Mouse (Mus musculus) c-Kit-positive CD71-negative TER-119-negative erythroid progenitor cells, embryonic 14.5 days (primary cell): ENCODE measurements at regions not wholly inside any gene's neighbourhood (a gene's known extent, or its start where the extent isn't known, plus 50 kb on each side); places are given as distances from the start of the nearest gene placed in this dataset.
"Not testable (repeated sequence)": the region's sequence is repeated elsewhere in the genome, so short reads cannot be mapped to it uniquely, and the experiment has no call there.

Experiments
- DNase-seq: peaks from one replicate; pipeline ENCODE4 v3.0.0-alpha.2; 2013; ENCODE audit warnings: low read depth

DNA sequence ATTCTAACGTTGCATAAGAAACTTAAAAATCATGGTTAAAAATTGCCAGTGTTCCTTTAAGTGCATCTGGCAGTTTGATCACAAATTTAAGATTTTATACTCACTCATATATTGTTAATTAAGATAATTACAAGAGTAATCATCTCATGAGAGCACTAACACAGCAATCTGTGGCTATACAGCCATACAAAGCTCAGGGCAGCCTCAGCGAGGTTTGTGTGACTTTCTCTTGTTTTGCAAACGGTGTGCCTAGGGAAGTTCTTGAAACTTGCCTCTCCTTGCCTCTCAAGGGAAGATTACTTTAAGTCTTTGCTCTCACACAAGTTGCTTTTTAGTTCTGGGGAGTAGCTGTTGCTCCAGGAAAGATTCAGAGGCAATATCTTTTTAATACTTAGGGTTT, 58.1 kb upstream of the Slc1a4 start:
- no peak for DNase-seq

DNA sequence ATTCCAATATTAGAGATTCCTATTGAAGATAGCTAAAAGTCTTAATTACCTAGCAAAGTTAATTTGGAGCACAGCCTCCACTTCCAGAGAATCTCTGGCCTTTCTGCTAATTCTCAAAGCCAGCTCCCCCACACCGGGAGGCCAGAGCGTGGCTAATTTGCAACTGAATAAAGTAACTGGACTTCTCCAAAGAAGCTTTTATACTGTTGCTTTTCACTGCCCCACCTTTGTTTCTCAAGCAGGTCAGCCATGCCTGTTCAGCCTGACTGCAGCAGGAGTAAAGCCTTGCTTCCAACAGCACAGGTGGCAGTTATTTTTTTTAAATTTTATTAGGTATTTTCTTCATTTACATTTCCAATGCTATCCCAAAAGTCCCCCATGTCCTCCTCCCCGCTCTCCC, 60.8 kb upstream of the Slc1a4 start:
- not testable (repeated sequence) for DNase-seq

DNA sequence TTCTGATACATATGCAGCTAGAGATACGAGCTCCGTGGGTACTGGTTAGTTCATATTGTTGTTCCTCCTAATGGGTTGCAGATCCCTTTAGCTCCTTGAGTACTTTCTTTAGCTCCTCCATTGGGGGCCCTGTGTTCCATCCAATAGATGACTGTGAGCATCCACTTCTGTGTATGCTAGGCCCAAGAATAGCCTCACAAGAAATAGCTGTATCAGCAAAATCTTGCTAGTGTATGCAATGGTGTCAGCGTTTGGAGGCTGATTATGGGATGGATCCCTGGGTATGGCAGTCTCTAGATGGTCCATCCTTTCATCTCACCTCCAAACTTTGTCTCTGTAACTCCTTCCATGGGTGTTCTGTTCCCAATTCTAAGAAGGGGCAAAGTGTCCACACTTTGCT, 61.3 kb upstream of the Slc1a4 start:
- DNase-seq = not testable (repeated sequence)

DNA sequence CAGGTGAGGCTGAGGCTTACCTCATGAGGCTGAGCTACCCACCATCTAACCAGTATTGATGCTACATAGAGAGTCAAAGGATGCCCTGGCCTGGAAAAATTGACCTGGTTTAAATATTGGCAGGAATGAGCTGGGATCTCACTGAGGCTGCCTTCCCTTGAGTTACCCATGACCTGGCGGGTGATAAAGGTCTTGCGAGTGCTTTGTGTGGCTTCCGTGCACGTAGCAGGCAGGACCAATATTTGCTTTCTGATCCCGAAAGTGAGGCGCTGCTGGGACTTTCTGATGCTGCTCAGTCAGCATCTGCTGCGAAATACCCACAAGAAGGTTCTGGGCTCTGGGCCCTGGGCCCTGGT, 63.3 kb upstream of the Slc1a4 start:
- no peak for DNase-seq

DNA sequence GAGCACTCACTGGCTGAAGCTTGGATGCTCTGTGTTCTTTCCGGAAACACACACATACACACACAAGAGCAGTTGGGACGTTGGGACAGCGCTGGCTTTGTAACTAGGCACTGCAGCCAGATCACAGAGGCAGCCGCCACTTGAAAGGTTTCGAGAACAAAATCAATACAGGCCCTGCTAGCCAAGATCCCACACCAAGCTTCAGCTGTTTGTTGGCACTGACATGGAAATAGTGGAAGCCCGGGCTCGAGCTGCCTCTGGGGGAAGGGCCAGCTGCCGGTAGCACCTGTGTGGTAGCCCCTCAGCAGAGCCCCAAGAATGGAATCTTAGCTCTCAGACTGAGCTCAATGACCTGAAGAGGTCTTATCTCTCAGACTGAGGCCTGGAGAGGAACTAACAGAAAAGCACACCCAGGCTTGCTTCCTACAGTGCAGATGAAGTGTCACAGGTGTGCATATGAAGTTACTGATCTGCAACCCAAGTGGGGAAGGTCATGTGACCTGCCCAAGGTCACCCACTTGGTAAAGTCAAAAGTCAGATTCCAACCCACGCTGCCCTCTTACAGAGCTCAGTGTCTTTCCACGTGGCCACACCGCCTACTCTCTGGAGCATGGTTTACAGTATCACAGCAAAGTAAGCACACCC, 63.8 kb upstream of the Slc1a4 start:
- DNase-seq = no peak

DNA sequence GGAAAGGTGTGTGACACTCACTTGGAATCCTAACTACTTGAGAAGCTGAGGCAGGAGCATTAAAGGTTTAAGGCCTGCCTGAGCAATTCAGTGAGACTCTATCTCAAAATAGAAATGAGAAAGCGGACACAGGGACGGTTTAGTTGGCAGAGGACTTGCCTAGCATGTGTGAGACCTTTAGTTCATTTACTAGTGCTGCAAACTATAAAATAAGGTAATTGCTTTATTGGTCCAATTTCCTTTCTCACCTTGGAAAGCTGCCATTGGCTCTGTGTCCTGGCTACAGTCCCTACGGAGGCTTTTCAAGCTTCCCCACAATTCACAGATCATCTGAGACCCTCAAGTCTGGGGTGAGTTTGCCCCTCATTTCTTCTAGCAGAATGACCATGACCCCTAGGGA, 64.4 kb upstream of the Slc1a4 start:
- DNase-seq = no peak

DNA sequence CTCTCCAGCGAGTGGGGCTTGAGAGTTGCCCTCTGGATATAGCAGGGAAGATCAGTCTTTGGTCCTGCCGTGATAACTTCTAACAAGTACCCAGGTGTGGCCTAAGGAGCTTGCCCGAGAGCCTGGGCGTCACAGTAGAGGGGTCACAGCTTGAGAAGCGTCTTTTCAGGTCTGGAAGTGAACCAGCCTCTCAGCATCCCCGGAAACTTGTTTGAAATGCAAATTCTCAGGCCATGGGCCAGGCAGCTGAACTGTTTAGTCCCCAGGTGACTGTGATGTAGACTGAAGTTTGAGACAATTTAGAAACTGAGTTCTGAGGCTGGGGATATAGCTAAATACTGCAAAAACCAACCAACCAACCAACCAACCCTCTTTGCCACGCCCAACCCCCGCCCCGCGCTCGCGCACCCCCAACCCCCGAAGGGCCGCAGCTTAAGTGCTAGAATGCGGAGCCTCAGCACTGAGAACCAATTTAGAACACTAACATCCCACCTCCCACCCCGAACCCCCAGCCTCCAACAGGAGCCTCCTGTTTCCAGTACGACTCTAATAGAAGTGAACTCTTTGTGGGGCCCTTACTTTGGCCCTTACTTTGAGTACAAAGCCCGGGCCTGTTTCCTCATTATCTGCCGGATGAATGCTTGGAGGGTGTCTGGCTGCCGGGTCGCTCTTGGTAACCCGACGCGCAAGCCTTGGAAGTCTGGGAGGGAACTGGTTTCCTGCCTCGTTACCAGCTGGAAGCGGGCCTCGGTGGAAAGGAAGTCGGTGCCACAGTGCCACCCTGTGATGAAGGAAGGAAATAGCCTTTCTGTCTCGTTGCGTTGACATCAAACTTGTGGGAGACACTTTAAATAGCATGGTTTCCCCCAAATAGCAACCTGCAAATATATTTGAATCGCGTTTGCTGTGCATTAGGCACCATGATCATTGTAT, 68.1 kb upstream of the Slc1a4 start:
- DNase-seq = peak; percentile 53

DNA sequence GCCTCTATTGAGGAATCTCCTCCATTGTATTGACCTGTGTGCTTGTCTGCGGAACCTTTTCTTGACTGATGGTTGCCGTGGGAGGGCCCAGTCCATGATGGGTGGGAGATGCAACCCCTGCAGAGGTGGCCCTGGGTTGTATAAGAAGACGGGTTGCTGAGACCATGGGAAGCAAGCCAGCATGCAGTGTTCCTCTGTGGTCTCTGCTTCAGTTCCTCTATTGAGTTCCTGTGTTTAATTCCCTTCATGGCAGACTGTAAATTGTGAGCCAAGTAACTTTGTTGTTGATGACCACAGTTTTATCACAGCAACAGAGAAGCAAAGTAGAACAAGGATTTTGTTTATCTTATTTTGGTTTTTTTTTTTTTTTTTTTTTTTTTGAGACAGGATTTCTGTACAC, 70.9 kb upstream of the Slc1a4 start:
- no peak for DNase-seq

DNA sequence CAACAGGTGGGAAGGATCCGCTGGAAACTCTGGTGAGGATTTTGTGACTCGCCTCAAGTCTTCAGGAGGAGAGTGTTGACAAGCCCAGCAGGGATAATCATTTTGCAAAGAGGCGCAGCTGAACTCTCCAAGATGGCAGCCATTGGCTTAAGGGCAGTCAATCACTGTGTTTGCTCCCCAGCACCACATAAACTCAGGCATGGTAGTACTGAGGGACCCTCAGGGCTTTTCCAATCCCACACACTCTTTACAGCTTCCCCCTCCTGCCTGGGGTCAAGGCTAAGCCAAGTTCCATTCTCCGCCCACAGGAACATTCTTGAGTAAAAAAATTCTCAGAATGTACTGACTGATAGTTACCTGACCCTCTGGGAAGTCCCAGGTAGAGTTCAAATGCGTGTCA, 72.0 kb upstream of the Slc1a4 start:
- DNase-seq = no peak

DNA sequence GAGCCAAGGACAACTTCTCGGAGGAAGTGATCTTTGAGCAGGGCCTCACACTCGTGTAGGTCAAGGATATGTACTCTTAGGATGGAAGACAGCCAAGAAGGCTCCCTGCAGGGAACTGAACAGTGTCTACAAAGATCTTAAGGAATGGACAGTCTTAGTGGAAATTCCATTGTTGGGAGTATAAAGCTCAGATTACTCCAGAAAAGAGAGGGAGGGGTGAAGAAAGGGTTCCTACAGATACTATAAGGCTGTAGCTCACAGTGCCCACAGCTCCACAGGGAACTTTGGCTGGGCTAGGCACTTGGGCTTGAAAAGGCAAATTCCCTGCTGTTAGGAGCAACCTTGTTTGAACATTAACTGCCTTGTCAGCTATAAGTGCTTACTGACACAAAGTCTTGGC, 85.6 kb upstream of the Slc1a4 start:
- DNase-seq = no peak

DNA sequence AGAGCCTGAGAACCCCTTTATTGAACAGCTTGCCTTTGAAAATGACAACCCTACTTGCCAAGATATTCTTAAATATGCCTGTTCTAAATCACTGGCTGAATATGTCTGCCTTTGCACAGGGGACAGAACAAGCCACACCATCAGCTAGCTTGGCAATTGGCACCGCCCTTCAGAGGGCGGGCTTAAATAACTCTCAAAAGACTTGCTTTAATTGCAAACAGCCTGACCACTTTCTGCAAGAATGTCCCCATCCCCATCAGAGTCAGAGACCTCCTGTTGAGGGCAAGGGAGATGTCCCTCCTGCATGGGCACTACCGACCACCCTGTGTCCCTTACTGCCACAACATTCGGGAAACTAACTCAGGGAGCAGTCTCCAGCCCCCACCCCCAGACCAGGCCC, 88.4 kb upstream of the Slc1a4 start:
- no peak for DNase-seq

DNA sequence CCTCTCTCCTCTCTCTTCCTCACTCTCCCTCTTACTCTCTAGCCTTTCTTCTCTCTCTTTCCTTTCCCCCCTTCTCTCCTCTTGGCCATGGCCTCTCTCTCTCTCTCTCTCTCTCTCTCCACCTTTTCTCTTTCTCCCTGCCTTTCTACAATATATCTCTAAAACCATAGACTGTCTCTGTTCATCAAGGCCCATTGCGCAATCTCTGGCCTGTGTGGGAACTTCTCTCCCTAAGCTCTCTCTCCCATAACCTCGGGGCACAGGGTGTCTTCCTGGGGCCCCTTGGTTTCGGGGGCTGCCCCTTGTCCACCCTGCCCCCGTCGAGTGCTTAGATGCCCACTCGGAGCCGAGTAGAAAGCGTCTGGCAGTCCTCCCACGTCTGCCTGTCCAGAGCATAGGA, 103.5 kb upstream of the Slc1a4 start:
- no peak for DNase-seq

DNA sequence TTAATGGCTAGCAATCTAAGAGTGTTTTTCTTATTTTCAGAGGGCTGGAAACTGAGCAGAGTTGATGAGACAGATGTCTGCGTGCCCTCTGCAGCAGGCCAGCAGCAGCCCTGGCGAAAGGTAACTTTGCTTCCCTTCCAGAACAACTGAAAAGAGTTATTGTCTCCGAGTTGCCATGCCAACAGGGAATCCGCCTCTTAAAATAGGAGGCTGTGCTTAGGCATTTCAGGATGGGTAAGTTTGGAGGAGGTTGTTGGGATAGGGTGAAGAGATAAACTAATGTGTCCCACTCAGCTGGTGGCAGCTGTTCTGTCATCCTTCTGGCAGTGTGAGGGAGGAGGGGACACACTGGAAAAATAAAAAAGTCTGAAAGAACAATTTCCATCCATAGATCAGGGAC, 100.6 kb upstream of the Sertad2 start:
- no peak for DNase-seq

DNA sequence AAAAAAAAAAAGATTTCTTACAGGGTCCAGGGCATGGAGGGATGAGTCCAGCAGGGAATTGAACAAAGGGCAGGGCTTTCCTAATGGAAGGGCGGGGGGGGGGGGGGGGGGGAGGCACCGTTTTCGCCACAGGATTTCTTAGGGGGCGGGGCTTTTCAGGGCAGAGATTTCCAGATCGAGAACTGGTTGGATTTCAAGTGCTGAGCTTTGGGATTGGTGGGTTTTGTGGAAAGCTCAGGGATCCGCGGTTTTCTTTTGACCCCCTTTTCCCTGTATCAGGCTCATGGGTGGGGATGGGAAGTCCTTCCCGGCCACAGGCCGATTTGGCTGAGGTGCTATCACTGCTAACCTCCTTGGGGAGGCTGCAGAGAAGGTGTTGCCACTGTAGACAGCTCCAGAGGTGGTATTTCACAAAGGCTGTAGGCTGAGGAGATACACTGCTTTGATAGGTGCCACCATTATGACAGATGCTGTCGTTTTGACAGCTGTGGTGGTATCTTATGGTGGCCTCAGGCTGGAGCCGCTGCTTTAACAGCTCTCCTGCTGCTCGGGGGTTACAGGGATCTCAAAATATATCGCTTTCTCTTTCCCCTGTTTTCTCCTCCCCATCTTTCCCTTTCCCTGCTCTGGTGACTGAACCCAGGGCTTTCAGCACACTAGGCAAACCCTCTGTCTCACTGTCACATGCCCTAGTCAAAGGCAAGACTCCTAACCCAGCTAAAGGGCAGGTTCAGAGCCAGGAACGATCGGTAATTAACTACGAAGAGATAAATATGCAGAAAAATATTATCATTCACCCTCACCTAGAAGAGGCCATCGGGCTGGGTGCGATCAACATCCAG, 97.8 kb upstream of the Sertad2 start:
- no peak for DNase-seq

DNA sequence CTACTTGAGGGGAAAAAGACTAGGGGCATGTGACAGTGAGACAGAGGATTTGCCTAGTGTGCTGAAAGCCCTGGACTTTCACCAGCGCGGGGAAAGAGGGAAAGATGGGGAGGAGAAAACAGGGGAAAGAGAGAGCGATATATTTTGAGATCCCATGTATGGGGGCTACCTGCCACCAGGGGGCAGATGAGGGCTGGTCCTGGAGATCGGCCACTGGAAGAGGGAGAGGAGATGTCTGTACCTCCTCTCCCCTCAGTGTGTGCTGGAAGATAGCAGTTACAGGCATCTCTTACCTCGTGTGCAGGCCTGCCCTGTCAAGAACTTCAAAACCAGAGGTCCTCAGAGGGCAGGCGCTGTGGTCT, 97.2 kb upstream of the Sertad2 start:
- DNase-seq = peak; percentile 44

DNA sequence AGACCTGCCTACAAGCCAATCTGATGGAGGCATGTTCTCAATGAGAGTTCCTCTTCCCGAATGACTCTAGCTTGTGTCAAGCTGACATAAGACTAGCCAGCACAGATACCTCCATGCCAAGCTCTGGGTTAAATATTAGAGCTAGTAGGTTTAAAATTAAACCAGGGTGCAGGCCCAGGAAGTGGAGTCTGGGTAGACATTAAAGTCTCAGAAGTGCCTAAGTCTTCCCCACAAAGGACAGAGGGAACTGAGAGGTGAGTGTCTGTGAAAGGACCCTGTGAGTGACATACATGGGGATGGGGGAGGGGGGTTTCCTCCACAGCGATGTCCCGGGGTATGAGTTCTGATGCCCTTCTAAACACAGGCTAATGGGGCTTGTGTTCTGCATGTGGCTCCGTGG, 90.2 kb upstream of the Sertad2 start:
- no peak for DNase-seq

DNA sequence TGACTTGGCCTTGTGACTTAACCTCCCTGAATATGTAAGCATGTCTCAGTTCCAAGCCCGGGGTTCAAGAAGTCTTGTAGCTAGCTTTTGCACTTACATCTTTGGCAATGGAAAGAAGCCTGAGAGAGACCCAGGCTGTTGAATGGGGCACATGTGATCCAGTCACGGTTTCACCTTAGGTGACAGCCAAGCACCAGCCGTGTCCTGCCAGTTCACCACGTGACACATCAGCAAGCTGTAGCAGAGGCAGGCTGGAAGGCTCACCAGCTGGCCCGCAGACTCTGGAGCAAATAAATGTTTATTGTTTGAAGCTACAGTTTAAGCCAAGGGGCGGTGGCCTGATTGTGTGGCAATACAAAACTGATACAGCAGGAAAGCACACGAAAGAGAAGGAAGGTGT, 89.3 kb upstream of the Sertad2 start:
- DNase-seq = no peak

DNA sequence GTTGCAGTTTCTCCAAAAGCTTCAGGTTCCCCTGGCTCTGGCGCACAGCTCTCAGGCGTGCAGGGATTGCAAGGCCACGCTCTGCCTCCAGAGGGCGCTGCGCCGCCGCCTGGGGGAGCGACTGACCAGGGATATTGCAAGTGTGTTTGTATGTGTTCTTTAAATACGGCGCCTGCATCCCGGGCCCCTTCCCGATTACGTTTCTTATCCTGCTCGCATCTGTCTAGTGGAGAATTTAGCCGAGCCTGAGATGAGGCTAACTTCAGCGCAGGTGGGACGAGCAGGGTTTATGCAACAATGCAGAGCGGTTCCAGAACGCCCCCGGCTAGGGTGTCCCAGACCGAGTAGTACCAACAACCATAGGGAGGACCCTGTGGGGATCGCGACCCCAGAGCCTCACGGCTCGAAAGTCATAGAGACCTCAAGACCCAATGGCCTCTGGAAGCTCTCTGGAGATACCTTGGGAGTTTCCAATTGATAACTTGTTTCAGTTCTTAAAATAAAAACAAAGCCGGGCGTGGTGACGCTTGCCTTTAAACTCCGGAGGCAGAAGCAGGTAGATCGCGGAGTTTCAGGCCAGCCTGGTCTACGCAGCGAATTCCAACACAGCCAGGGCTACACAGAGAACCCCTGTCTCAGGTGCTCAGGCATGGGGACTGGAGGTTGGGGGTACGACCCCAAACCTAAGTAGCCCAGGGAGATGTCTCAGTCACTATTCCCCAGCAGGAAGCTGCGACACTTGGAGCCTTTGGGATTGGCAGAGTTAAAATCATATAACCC, 87.8 kb upstream of the Sertad2 start:
- DNase-seq = peak; percentile 74

DNA sequence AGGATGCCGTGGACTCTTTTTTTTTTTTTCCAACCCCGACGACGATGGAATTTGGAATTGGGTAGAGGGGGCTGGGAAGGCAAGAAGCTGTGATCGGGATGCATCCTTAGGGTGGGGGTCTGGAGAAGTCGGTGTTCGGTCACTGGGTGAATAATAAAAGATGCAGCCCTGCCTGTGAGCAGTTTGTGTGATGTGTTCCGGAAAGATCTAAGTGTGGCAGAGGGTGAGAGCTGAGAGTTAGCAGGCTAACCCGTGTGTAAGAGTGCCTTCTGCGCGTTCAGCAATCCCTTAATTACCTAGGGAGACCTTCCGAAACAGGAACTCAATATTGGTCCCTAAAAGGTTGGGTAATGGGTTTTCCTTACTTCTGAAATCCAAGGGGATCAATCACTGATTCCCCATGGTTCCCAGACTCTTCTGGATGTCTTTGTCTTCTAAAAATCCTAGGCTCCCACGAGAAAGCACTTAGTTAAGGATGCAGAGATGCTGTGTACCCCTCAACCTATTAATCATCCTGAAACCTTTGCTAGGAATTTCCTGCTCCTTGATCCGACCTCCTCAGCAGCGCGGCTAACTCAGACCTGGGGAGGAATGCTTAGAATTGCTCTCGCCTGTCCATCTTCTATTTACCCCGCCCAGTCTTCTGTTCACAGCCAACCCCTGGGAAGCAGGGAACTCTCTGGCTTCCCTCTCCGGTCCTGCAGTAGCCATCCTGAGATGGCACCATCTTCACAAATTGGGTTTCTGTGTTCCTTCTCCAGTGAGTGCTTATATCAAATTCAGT, 87.0 kb upstream of the Sertad2 start:
- DNase-seq = no peak

DNA sequence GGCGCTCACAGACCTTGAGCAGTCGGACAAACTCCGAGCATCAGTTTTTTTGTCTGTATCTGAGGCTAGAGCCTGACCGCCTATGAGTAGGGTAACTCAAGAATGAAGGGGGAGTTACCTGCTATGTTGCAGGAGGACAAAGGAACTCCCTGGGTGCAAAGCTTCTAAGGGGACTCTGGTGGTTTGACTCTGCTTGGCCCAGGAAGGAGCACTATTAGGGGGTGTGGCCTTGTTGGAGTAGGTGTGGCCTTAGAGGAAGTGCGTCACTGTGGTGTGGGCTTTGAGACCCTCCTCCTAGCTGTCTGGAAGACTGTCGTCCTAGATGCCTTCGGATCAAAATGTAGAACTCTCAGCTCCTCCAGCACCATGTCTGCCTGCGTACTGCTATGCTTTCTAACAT, 83.9 kb upstream of the Sertad2 start:
- DNase-seq = no peak

DNA sequence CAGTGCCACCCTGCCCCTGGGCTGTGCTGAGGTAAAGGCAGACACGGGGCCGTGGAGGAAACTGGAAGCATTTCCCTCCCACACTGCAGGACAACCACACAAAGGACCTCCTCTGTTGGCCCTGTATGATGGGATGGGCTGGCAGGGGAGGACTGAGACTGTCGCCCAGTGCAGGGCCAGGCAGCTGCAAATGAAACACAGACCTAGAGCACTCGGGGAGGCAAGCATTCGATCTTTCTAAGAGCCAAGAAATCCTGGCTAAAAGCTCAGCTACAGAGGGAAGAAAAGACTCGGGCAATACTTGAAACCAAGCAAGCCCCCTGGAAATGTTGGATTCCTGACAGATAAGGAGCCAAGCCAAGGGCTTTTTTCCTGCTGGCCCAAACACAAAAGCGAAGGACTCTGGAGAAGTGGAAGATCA, 82.5 kb upstream of the Sertad2 start:
- no peak for DNase-seq
